9 mouse cellular contexts compared by ENCODE assay signal in genomic region chr17:26594958-26595357, GRCm38 (mm10). TPM values are rescaled to one million over a fixed set of nuclear protein-coding genes. Genes with fewer than 3 reads are reported as not detected.
DNase-seq lines count a peak whose midpoint lies in the region; ATAC-seq and TF ChIP-seq lines count a peak whose summit lies in the region.
"Had no signal": no experiment of that assay in that cellular context is flagged by ENCODE, and none has a peak within 500 bp of the region (broad histone marks: within the 10 kb centered on the region; RNA-seq: fewer than 3 reads in every experiment).

No protein-coding gene starts in this region.

- H3K4me1 ChIP-seq in kidney, adult 2 months (ENCODE audit: control insufficient read depth, insufficient read depth, low read length) = peaks cover 24% of the 10 kb centered on the region
- peaks cover 47% of the 10 kb centered on the region for H3K4me1 ChIP-seq in brown adipose tissue, adult 24 weeks (ENCODE audit: control insufficient read depth, insufficient read depth, insufficient read length, low read length)
- H3K4me1 ChIP-seq in liver, embryonic 13.5 days (replicated peaks) = peaks cover 54% of the 10 kb centered on the region

- H3K27me3 ChIP-seq in kidney, adult 2 months (replicated peaks; ENCODE audit: control insufficient read depth, insufficient read depth, low read length) = no peaks in the 10 kb centered on the region
- H3K27me3 ChIP-seq in liver, embryonic 13.5 days = no peaks in the 10 kb centered on the region

- no peak overlapping the region for H3K4me2 ChIP-seq in liver, embryonic 13.5 days

- peak overlapping the region; percentile 3; the same call in 1 of the 2 replicates for H3K9ac ChIP-seq in liver, embryonic 13.5 days

- no peak for TF ChIP-seq POLR2A in kidney, adult 2 months (IDR thresholded peaks at IDR 0.05; ENCODE audit: low read depth, low read length)

- no peaks in the 10 kb centered on the region for H3K36me3 ChIP-seq in kidney, adult 2 months (ENCODE audit: control insufficient read depth, insufficient read depth, low read length)
- H3K36me3 ChIP-seq in liver, embryonic 13.5 days = no peaks in the 10 kb centered on the region

- peak; percentile 75 for ATAC-seq in CD4-positive, CD25-positive, alpha-beta regulatory T cell, adult 4 months
- ATAC-seq in liver, embryonic 13.5 days (ENCODE audit: low read depth) = no peak

- no peak for DNase-seq in kidney, adult 2 months
- no peak for DNase-seq in kidney, postnatal 4 days
- no peak for DNase-seq in liver, embryonic 13.5 days
- DNase-seq in retina, embryonic 14.5 days (ENCODE audit: low spot score) = no peak
- DNase-seq in adipocyte (ENCODE audit: low spot score) = no peak
- DNase-seq in layer of hippocampus, adult 9-11 months = no peak
- DNase-seq: kidney, adult 8-10 months had no signal

- no peak overlapping the region for H3K4me3 ChIP-seq in kidney, adult 2 months (ENCODE audit: insufficient read depth, low read depth, low read length)
- H3K4me3 ChIP-seq in brown adipose tissue, adult 24 weeks (ENCODE audit: insufficient read depth, low read depth, low read length) = no peak overlapping the region
- H3K4me3 ChIP-seq in liver, embryonic 13.5 days (replicated peaks) = no peak overlapping the region

- no peak for TF ChIP-seq CTCF in kidney, adult 2 months (conservative IDR thresholded peaks at IDR 0.05; ENCODE audit: insufficient read depth, insufficient read length, low read depth, low read length)

- no peaks in the 10 kb centered on the region for H3K9me3 ChIP-seq in liver, embryonic 13.5 days (replicated peaks)

- 70% methylated on average over 7 of the region's 7 CpGs for whole genome bisulfite sequencing in kidney, adult 2 months
- WGBS in liver, embryonic 13.5 days (ENCODE audit: insufficient replicate concordance) = 30% methylated on average over 7 of the region's 7 CpGs

- peak overlapping the region; percentile 62 for H3K27ac ChIP-seq in kidney, adult 2 months (ENCODE audit: insufficient read depth, low read depth, low read length)
- peak overlapping the region; percentile 99 for H3K27ac ChIP-seq in brown adipose tissue, adult 24 weeks (replicated peaks; ENCODE audit: low read depth, low read length)
- peak overlapping the region; percentile 67 for H3K27ac ChIP-seq in liver, embryonic 13.5 days

RNA-seq across cellular contexts. Expression of gene Dusp1, which starts 33.0 kb away (rescaled TPM):
- polyA plus RNA-seq in kidney, adult 2 months (2012; rRNA removed) = 52.4 and 66.1 TPM in 2 replicates
- 10 to 100 TPM; 24.6 to 24.7 TPM for polyA plus RNA-seq in CD4-positive, CD25-positive, alpha-beta regulatory T cell, adult 4 months (2017; shearing (Covaris generic))
- polyA plus RNA-seq in brown adipose tissue, adult 24 weeks (2012; ENCODE audit: insufficient read depth, insufficient read length, missing spikeins) = 44.4 and 326 TPM in 2 replicates
- 22.2 and 27.8 TPM in 2 replicates for polyA plus RNA-seq in liver, embryonic 13.5 days (2015; fragmentation: Nextera tagmentation; extraction: Ambion mirVana)

RNA-seq across cellular contexts. Expression of gene Ergic1, which starts 33.7 kb away (rescaled TPM):
- 131 and 141 TPM in 2 replicates for polyA plus RNA-seq in kidney, adult 2 months (2012; rRNA removed)
- 10 to 100 TPM; 37.2 to 77.2 TPM for polyA plus RNA-seq in CD4-positive, CD25-positive, alpha-beta regulatory T cell, adult 4 months (2017; shearing (Covaris generic))
- 124 and 179 TPM in 2 replicates for polyA plus RNA-seq in brown adipose tissue, adult 24 weeks (2012; ENCODE audit: insufficient read depth, insufficient read length, missing spikeins)
- 35.2 and 37.0 TPM in 2 replicates for polyA plus RNA-seq in liver, embryonic 13.5 days (2015; fragmentation: Nextera tagmentation; extraction: Ambion mirVana)
